Mouse (Mus musculus): ENCODE data around the gene Tlk2.

Gene Tlk2

DNA sequence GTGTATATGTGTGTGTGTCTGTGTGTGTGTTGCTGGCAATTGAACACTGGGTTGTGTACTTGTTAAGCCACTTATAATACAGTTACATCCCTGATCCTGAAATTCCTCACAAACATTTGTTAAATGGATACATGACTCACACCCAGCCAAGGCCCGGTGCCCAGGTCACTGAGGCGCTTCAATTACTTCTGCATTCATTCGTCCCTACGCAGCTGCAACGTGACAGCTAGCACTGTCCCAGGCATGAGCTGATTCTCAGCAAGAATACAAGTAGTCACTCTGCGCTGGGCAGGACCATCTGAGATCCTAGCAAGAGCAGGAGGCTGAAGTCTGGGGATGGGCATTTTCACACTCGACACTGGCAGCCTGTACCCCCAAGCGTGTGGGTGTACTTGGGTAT lies 136.7 kb downstream of the Tlk2 start:
- DNase-seq = peak; percentile 34

DNA sequence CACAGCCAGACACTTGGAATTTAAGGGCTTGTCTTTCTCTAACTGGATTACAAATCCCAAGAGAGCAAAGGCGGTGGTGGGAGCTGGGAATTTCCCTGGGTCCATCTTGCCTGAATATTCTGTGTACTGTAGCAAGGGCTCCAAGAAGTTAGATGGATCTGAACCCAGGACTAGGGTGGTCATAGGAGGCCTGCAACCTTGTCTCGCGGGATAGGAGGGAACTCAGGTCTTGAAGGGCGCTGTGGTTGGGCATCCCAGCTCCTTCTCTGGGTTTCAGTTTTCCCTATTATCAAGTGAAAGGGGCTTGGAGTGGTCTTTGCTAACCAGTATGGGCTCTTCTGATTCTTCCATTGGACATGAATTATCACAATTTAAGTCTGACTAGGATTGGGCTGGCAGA lies 137.5 kb downstream of the Tlk2 start:
- no peak for DNase-seq

DNA sequence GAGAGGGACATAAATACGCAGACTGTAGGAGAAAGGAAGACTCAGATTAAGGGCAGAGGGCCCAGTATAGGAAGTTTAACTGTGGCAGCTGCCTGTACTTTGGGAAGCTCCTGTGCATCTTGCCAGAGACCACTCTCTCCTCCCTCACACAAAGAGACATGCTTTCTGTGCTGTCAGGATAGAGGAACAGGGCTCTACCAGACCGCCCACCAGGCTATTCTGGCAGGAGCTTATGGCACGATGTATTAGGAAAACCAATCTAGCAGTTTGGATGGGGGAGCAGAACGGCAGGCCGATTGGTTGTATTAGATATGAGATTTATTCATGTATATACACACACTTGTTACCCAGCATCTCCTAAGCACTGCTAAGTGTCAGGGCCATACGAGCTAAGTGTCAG lies 139.2 kb downstream of the Tlk2 start:
- DNase-seq = no peak

DNA sequence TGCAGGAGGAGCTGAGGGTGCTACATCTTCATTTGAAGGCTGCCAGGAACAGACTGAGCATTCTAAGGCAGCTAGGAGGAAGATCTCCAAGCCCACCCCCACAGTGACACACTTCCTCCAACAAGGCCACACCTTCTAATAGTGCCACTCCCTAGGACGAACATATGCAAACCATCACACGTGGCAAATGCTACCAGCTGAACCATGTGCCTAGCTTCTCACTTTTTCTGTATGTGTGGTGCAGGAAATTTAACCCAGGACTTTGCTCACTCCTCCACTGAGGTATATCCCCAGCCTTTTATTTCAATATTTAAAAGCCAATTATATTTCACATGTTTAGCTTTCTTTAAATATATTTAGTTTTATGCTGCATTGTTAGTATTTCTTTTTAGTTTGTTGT lies 142.5 kb downstream of the Tlk2 start:
- no peak for DNase-seq

DNA sequence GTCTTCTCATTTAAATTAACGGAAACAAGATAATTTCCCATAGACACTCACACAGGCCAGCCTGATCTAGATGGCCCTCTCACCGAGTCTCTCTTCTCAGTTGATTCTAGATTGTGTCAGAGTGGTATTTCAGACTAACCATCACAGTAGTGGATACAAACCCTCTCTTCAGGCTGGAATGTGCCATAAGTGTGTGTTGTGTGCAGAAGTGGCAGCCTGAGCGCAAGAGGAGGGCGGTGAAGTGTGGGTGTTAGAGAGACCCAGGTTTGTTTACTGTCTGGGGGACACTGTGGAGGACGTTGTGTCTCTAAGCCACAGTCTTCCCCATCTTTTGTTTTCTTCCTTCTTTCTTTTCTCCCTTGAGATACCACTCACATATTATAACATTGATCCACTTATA lies 144.9 kb downstream of the Tlk2 start:
- peak; percentile 45 for DNase-seq

DNA sequence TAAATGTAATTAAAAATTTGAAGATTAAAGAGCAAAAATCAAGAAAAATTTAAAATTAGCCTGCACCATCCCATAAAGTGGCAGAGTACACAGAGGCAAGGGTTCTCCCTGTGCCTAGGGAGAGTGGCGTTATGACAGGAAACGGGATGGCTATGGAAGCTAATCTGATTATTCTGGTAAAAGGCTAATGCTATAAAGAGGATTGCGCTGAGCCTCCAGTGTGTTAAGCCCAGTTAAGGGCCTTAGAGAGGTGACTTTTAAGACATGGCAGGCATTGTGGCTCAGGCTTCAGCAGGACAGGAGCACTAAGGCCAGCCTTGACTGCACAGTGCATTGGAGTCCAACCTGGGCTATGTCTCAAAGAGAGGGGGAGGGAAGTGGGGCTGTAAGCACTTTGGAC lies 148.5 kb downstream of the Tlk2 start:
- DNase-seq = no peak

DNA sequence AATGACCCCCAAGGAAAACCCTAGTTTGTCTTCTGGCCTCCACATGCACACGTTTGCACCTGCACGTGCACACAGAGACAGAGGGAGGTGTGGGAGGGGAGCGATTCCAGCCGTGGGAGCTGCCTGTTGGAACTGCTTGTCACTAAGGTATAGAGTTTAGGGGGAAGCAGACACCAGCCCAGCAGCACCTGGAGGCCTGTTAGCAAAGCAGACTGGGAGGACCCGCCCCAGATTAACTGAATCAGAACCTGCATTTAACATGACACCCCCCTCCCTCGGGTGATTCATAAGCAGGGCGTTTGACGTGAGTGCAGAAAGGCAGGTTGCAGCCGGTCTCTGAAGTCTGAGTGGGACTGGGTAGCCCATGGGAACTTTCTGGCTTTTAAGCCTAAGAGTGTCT lies 151.4 kb downstream of the Tlk2 start:
- DNase-seq = no peak

DNA sequence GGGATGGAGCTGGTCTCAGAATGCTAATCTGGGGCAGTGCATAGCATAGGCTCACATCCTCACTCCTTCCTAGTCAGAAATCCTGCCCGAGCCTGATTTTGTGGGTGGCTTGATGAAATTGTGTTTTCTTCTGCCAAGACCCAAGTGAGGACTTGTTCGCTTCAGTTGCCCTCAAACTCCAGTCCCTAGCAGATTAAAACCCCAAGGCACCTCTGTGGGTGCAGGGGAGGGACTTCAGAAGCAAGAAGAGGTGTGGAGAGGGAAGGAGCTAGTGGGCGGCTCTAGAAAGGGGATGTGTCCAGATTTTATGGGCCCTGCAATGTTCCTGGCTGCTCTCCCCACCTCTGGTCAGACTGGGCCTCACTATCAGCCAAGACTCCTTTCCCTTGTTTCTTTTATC lies 152.5 kb downstream of the Tlk2 start:
- DNase-seq = no peak

DNA sequence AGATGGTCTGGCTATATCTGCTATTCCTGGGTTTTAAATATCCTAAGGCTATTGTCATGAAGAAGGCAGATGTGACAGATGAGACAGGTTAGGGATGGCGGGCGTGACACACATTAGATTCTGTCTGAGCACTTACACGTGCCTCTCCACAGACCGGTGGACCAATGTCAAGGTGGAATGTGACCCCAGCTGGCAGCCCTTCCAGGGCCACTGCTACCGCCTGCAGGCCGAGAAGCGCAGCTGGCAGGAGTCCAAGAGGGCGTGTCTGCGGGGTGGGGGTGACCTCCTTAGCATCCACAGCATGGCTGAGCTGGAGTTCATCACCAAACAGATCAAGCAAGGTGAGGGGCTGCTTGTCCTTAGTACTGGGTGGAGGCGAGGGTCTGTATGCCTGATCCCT lies 153.1 kb downstream of the Tlk2 start:
- DNase-seq = peak; percentile 59

DNA sequence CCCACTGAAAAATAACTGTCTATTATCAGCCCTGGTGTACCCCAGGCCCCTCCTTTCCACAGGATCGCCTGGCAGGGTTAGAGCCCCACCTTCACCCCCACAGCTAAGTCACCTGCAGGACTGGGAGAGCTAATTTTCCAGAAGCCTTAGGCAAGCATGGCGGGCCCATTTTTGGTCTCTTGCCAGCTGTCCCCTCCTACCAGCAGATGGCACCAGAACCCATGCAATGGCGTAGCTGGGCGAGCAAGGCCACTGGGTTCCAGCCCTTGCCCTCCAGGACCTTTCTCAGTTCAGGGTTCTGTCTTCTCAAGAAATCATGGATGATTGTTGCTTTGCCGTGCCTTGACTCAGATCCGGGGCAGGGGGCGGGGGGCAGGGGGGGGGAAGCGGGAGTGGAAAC lies 153.9 kb downstream of the Tlk2 start:
- peak; percentile 78 for DNase-seq
